Mouse (Mus musculus): ENCODE measurements around the gene Dock4. TPM values are rescaled to one million over a fixed set of nuclear protein-coding genes. Genes with fewer than 3 reads are reported as not detected.
A peak's percentile ranks its signal among the peaks of the same experiment; 100 is the strongest.

Gene Dock4
- total and polyA plus RNA-seq, 3 experiments = 4.3 to 13.6 (median 11.2) TPM

DNA sequence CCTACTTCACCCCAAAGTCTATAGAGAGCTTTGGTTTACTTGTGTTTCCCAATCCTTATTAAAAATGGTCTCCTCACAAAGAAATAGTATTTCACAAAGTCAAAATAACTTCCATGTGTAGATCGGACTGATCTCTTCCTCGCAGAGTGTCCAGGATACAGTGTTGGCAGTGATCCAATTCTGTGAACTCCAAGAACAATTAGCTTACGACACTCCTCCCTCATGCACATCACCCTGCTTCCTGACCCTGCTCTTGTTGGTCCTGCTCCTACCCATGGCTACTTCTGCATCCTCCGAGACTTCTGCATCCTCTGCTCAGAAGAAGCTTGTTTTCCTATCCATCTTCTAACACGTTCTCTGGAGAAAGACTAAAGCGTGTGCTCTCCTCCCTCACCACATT lies 213.9 kb downstream of the Dock4 start:
- intact Hi-C loops (cut with DNase I) = loop anchor here (5.0 kb wide), 1 partner anchor 212 kb away; the partner anchor contains the start of genes Dock4 and Zfp277
- no peaks in the 10 kb centered on the region for H3K27me3 ChIP-seq (ENCODE audit: control insufficient read depth, insufficient read depth, low read length)
- no peaks in the 10 kb centered on the region for H3K79me2 ChIP-seq (replicated peaks; ENCODE audit: control insufficient read depth, insufficient read depth, low read length)
- H3K27ac ChIP-seq = no peak overlapping the region
- no peak for DNase-seq
- 42% methylated on average over 6 of the region's 6 CpGs for WGBS
- no peak overlapping the region for H3K4me3 ChIP-seq
- TF ChIP-seq EP300 (IDR thresholded peaks at IDR 0.05; ENCODE audit: insufficient read depth, low read depth, low read length) (no peak), POLR2A (IDR thresholded peaks at IDR 0.05; ENCODE audit: insufficient read depth, low read depth, low read length) (no peak), CTCF (IDR thresholded peaks at IDR 0.05) (no peak)
- peaks cover 2% of the 10 kb centered on the region for H3K36me3 ChIP-seq (ENCODE audit: control insufficient read depth, insufficient read depth, low read length)
- H3K4me1 ChIP-seq (ENCODE audit: control insufficient read depth, insufficient read depth, low read length) = no peaks in the 10 kb centered on the region; the same call in none of the 2 replicates
- no peak overlapping the region for H3K9ac ChIP-seq (ENCODE audit: low read depth, low read length)

DNA sequence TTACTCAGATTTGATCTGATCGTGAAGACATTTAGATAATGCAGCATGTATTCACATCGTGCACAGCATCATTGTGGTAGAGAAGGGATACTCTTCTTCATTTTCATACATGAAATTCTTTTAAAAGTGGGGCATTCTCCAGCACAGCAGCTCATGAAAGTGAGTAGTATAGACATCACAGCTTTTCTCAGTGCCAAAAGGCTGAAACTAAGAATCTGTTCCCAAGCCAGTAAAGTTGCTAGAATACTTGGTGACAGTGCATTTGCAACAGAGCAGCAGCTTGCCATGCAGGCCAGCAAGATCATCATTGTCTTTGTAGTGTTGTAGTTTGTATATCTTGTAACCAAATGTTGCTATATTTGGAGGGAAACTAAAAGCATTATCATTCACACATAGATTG lies 223.7 kb downstream of the Dock4 start:
- WGBS = 83% methylated on average over 2 of the region's 2 CpGs
- Histone ChIP-seq H3K36me3 (ENCODE audit: control insufficient read depth, insufficient read depth, low read length) (peaks cover 8% of the 10 kb centered on the region; the same call in 1 of the 2 replicates), H3K4me3 (no peak overlapping the region), H3K9ac (ENCODE audit: low read depth, low read length) (no peak overlapping the region), H3K79me2 (replicated peaks; ENCODE audit: control insufficient read depth, insufficient read depth, low read length) (no peaks in the 10 kb centered on the region), H3K27ac (no peak overlapping the region), H3K4me1 (ENCODE audit: control insufficient read depth, insufficient read depth, low read length) (no peaks in the 10 kb centered on the region; the same call in 1 of the 2 replicates), H3K27me3 (ENCODE audit: control insufficient read depth, insufficient read depth, low read length) (no peaks in the 10 kb centered on the region)
- DNase-seq = no peak
- intact Hi-C loops (cut with DNase I) = no loop called here
- no peak for TF ChIP-seq CTCF (IDR thresholded peaks at IDR 0.05)
- no peak for TF ChIP-seq EP300 (IDR thresholded peaks at IDR 0.05; ENCODE audit: insufficient read depth, low read depth, low read length)

DNA sequence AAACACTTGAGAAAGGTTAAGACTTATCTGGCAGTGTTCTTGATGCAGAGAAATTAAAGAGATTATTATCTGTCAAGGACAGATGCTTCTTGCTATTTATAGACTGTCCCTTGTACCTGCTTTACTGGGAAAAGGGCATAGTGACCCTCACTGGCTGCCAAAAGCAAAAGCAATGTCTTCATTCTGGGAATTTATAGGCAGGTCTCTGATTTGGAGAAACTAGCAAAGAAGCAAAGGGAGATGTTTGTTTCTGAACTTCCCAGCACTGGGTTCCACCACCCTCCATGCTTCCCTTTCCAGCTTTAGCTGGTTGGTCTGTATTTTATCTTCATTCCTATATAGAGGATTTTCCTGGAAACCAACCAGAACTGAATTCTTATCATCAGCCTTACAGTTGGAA lies 225.0 kb downstream of the Dock4 start:
- H3K9ac ChIP-seq (ENCODE audit: low read depth, low read length) = no peak overlapping the region
- H3K27me3 ChIP-seq (ENCODE audit: control insufficient read depth, insufficient read depth, low read length) = no peaks in the 10 kb centered on the region
- DNase-seq = no peak
- no peaks in the 10 kb centered on the region; the same call in 1 of the 2 replicates for H3K4me1 ChIP-seq (ENCODE audit: control insufficient read depth, insufficient read depth, low read length)
- no peak overlapping the region for H3K4me3 ChIP-seq
- peak overlapping the region; percentile 42; the same call in 1 of the 2 replicates for H3K27ac ChIP-seq
- no peak for TF ChIP-seq POLR2A (IDR thresholded peaks at IDR 0.05; ENCODE audit: insufficient read depth, low read depth, low read length)
- no peak for TF ChIP-seq EP300 (IDR thresholded peaks at IDR 0.05; ENCODE audit: insufficient read depth, low read depth, low read length)
- no peak for TF ChIP-seq CTCF (IDR thresholded peaks at IDR 0.05)
- no peaks in the 10 kb centered on the region for H3K79me2 ChIP-seq (replicated peaks; ENCODE audit: control insufficient read depth, insufficient read depth, low read length)
- intact Hi-C loops (cut with DNase I) = no loop called here
- H3K36me3 ChIP-seq (ENCODE audit: control insufficient read depth, insufficient read depth, low read length) = peaks cover 8% of the 10 kb centered on the region; the same call in 1 of the 2 replicates

DNA sequence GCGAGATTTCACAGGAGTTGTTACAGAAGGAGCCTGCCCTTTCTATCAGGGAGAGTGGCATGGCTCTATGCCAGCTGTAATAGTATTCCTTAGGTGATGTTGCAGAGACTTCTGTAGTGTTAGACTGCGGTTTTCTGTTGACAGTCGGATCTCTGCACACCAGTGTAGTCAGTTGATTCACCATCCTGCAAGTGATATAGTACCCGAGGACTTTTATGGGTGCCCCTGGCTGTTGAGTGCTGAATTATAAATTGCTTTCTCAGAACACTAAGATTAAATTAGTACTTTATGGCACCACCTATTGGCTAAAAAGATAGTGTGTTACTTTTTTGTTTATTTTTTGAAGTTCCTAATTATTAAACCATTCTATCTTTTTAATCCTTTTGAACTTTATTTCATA lies 234.0 kb downstream of the Dock4 start:
- no peak for DNase-seq
- intact Hi-C loops (cut with DNase I) = loop anchor here (2.0 to 10.0 kb wide), 3 partner anchors 105 to 485 kb away; partner anchors contain the start of gene Lsmem1
- no peaks in the 10 kb centered on the region for H3K4me1 ChIP-seq (ENCODE audit: control insufficient read depth, insufficient read depth, low read length)

GRCm38 (mm10) chr12:40680551-40680950 lies 234.8 kb downstream of the Dock4 start:
- TF ChIP-seq POLR2A (IDR thresholded peaks at IDR 0.05; ENCODE audit: insufficient read depth, low read depth, low read length) (no peak), CTCF (IDR thresholded peaks at IDR 0.05) (peak; percentile 73)
- 93% methylated on average over 1 of the region's 1 CpGs for WGBS
- peak; percentile 33 to 37 for DNase-seq
- H3K36me3 ChIP-seq (ENCODE audit: control insufficient read depth, insufficient read depth, low read length) = peaks cover 2% of the 10 kb centered on the region; the same call in 1 of the 2 replicates
- no peaks in the 10 kb centered on the region for H3K27me3 ChIP-seq (ENCODE audit: control insufficient read depth, insufficient read depth, low read length)
- no peak overlapping the region for H3K9ac ChIP-seq (ENCODE audit: low read depth, low read length)
- intact Hi-C loops (cut with DNase I) = loop anchor here (2.0 to 10.0 kb wide), 3 partner anchors 106 to 486 kb away; partner anchors contain the start of gene Lsmem1
- H3K4me1 ChIP-seq (ENCODE audit: control insufficient read depth, insufficient read depth, low read length) = no peaks in the 10 kb centered on the region
- H3K4me3 ChIP-seq = no peak overlapping the region
- no peaks in the 10 kb centered on the region for H3K79me2 ChIP-seq (replicated peaks; ENCODE audit: control insufficient read depth, insufficient read depth, low read length)
- no peak overlapping the region for H3K27ac ChIP-seq

More for the DNA sequence above, 234.0 kb downstream of the Dock4 start:
- H3K9ac ChIP-seq (ENCODE audit: low read depth, low read length) = no peak overlapping the region
- WGBS = 53% methylated on average over 4 of the region's 4 CpGs
- H3K27me3 ChIP-seq (ENCODE audit: control insufficient read depth, insufficient read depth, low read length) = no peaks in the 10 kb centered on the region
- peaks cover 2% of the 10 kb centered on the region; the same call in 1 of the 2 replicates for H3K36me3 ChIP-seq (ENCODE audit: control insufficient read depth, insufficient read depth, low read length)
- no peak overlapping the region for H3K4me3 ChIP-seq
- no peak overlapping the region for H3K27ac ChIP-seq
- TF ChIP-seq CTCF (IDR thresholded peaks at IDR 0.05) (peak; percentile 63), POLR2A (IDR thresholded peaks at IDR 0.05; ENCODE audit: insufficient read depth, low read depth, low read length) (no peak)
- no peaks in the 10 kb centered on the region for H3K79me2 ChIP-seq (replicated peaks; ENCODE audit: control insufficient read depth, insufficient read depth, low read length)

DNA sequence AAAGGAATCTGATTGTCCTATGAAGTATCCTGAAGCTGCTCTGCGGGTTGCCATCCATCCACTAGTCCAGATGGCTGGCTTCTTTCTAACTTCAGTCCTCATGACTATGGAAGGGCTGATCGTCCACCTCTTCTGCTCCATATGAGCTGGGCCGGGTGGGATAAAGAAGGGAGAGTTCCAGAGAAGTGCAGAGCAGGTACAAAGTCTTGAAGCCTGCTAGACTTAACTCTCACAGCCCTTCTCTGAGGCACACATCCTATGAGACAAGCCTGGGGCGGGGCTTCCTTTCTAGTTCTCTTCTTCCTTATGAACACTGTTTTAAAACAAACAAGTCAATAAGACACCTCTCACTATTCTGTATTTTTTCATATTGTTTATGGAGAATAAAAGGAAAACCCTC lies 245.7 kb downstream of the Dock4 start:
- Histone ChIP-seq H3K27me3 (ENCODE audit: control insufficient read depth, insufficient read depth, low read length) (no peaks in the 10 kb centered on the region), H3K27ac (no peak overlapping the region), H3K4me3 (no peak overlapping the region), H3K4me1 (ENCODE audit: control insufficient read depth, insufficient read depth, low read length) (peaks cover 4% of the 10 kb centered on the region), H3K36me3 (ENCODE audit: control insufficient read depth, insufficient read depth, low read length) (peaks cover 11% of the 10 kb centered on the region), H3K79me2 (replicated peaks; ENCODE audit: control insufficient read depth, insufficient read depth, low read length) (no peaks in the 10 kb centered on the region), H3K9ac (ENCODE audit: low read depth, low read length) (no peak overlapping the region)
- DNase-seq = no peak
- no peak for TF ChIP-seq CTCF (IDR thresholded peaks at IDR 0.05)
- TF ChIP-seq EP300 (IDR thresholded peaks at IDR 0.05; ENCODE audit: insufficient read depth, low read depth, low read length) = no peak
- no peak for TF ChIP-seq POLR2A (IDR thresholded peaks at IDR 0.05; ENCODE audit: insufficient read depth, low read depth, low read length)
- intact Hi-C loops (cut with DNase I) = no loop called here
- 87% methylated on average over 4 of the region's 4 CpGs for WGBS
